Mouse (Mus musculus): ENCODE data around the gene Gtpbp2. TPM values are rescaled to one million over a fixed set of nuclear protein-coding genes. Genes with fewer than 3 reads are reported as not detected.

Gene Gtpbp2
- polyA plus RNA-seq, 1 experiment from 2014 or later = 46.2 TPM

DNA sequence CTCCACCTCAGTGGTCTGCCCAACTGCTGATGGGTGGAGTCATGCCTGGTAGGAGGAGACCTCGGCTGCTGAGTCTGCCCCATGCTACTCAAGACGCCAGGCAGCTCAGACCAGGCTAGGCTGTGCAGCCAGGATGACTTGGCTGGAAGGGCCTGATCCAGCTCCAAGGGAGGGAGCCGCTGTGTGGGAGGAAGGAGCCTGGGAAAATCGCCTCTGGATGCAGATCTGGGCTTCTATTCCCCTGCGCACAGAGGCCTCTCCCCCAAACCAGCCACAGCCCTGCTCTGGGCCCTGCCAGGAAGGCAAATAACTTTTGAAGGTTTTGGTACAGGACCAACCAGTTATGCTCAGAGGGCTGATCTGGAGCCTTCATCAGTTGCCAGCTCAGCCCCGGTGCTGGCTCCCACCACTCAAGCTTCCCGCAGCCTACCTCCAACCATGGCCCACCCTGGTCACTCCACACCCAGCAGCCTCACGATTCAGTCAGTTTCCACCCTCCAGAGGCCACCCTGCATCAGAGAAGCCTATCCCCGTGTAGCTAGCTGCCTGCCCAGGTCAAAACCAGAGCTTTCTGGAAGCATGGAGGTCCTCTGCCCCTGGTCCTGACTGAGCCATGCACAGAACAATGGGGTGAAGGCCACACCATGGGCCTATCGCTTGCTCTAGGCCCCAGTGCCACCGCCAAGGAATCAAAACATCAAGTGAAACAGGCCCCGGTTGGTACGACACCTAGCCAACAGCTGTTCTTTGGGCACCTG is 30.9 kb upstream of the Gtpbp2 start:
- Histone ChIP-seq H3K27me3 (replicated peaks) (no peaks in the 10 kb centered on the region), H3K4me1 (peaks cover 5% of the 10 kb centered on the region; the same call in 1 of the 2 replicates), H3K4me3 (no peak overlapping the region), H3K4me2 (no peak overlapping the region), H3K27ac (no peak overlapping the region), H3K36me3 (replicated peaks) (peaks cover 37% of the 10 kb centered on the region), H3K9ac (no peak overlapping the region), H3K9me3 (no peaks in the 10 kb centered on the region)
- no peak for ATAC-seq (replicated peaks)
- 82% methylated on average over 13 of the region's 13 CpGs for WGBS

DNA sequence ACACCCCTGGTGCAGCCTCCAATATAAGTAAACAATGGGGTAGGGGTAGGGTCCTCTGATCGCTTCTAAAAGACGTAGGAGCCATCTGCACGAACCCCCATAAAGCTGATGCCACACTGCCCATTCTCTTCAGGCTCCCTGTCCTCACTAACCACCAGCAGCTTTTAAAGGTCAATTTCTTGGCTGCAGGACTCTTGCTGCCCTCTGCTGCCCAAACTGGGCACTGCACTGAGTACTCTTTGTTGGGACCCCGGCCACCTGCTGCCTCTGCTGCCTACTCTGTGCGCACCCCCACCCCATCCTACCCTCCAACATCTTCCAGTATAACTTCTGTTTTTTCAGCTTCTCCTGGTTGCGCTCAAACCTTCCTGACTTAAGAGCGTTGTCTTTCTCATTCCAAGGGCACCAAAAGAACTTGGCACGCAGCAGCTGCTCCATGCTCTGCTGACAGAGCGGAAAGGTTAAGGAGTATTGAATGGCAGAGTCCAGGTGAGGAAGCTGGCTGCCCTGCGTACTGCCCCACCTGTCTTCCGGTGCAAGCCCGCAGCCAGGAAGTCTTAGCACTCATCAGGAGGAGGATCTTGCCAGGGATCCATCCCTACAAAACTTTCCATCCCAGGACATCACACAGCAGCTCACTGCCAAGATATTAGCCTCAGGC is 28.6 kb upstream of the Gtpbp2 start:
- Histone ChIP-seq H3K4me1 (peaks cover 5% of the 10 kb centered on the region; the same call in 1 of the 2 replicates), H3K4me2 (no peak overlapping the region), H3K36me3 (replicated peaks) (peaks cover 17% of the 10 kb centered on the region), H3K9me3 (no peaks in the 10 kb centered on the region), H3K27me3 (replicated peaks) (no peaks in the 10 kb centered on the region), H3K27ac (no peak overlapping the region), H3K9ac (no peak overlapping the region), H3K4me3 (no peak overlapping the region)
- ATAC-seq (replicated peaks) = peak; percentile 59
- WGBS = 16% methylated on average over 12 of the region's 12 CpGs

- Histone ChIP-seq H3K36me3 (replicated peaks) (peaks cover 17% of the 10 kb centered on the region), H3K27me3 (replicated peaks) (no peaks in the 10 kb centered on the region), H3K9me3 (no peaks in the 10 kb centered on the region), H3K4me1 (peaks cover 5% of the 10 kb centered on the region; the same call in 1 of the 2 replicates), H3K4me2 (no peak overlapping the region), H3K9ac (no peak overlapping the region), H3K27ac (no peak overlapping the region), H3K4me3 (no peak overlapping the region)
- ATAC-seq (replicated peaks) = no peak
- 75% methylated on average over 8 of the region's 8 CpGs for WGBS
Measured at GRCm38 (mm10) chr17:46132862-46133261, 28.0 kb upstream of the Gtpbp2 start.

DNA sequence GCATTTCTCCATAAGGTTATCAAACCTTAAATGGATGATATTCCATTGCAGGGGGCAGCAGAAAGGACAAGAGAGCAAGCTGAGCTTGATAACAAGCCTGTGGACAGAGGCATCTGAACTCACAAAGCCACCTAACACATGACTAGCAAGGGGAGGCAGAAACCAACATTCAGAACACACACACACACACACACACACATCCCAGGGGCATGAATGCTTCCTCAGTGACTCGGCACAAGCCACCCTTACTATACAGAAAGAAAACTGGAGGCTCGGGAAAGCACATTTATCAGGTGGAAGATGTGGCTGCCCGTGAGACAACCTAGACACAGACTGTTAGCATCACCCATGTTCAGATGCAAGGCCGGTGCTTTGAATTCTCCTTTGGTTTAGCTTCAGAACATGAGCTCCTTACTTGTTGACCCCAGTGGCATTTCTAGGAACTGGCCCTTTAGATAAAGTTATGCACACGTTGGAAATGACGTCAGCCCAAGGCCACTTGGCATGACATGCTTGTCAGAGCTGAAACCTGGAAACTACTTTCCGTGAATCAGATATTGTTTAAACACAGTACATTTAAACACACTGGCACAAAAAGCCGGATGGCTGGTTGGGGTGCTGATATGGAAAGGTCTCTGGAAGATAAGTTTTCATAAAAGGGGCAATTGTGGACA is 22.1 kb upstream of the Gtpbp2 start:
- Histone ChIP-seq H3K27me3 (replicated peaks) (no peaks in the 10 kb centered on the region), H3K9me3 (no peaks in the 10 kb centered on the region), H3K36me3 (replicated peaks) (no peaks in the 10 kb centered on the region), H3K4me1 (peaks cover 6% of the 10 kb centered on the region; the same call in 1 of the 2 replicates), H3K27ac (no peak overlapping the region), H3K9ac (no peak overlapping the region), H3K4me3 (no peak overlapping the region), H3K4me2 (no peak overlapping the region)
- ATAC-seq (replicated peaks) = no peak
- WGBS = 84% methylated on average over 8 of the region's 8 CpGs

- H3K27ac ChIP-seq = no peak overlapping the region
- no peak overlapping the region for H3K9ac ChIP-seq
- 95% methylated on average over 3 of the region's 3 CpGs for WGBS
- no peak overlapping the region for H3K4me3 ChIP-seq
- no peaks in the 10 kb centered on the region for H3K9me3 ChIP-seq
- no peaks in the 10 kb centered on the region for H3K27me3 ChIP-seq (replicated peaks)
- no peak for ATAC-seq (replicated peaks)
- H3K4me2 ChIP-seq = no peak overlapping the region
- no peaks in the 10 kb centered on the region for H3K36me3 ChIP-seq (replicated peaks)
- peaks cover 14% of the 10 kb centered on the region; the same call in 1 of the 2 replicates for H3K4me1 ChIP-seq
Measured at GRCm38 (mm10) chr17:46139872-46140271, 21.0 kb upstream of the Gtpbp2 start.

GRCm38 (mm10) chr17:46143578-46144423 is 17.0 kb upstream of the Gtpbp2 start, which contains the start of gene Rsph9:
Gene Rsph9, minus strand, starts transcription at chr17:46144216.
- Histone ChIP-seq H3K27ac (peak within 1 kb of the TSS; percentile 62), H3K4me2 (peak within 1 kb of the TSS; percentile 61), H3K36me3 (replicated peaks) (peaks cover 8% of the 10 kb centered on the region), H3K9ac (peak within 1 kb of the TSS; percentile 47), H3K4me3 (peak within 1 kb of the TSS; percentile 50), H3K27me3 (replicated peaks) (no peaks in the 10 kb centered on the region), H3K9me3 (no peaks in the 10 kb centered on the region), H3K4me1 (peaks cover 14% of the 10 kb centered on the region; the same call in 1 of the 2 replicates)
- peak; percentile 96 for ATAC-seq (replicated peaks)
- 5% methylated on average over 37 of the region's 37 CpGs for WGBS

GRCm38 (mm10) chr17:46152847-46153782 is 7.7 kb upstream of the Gtpbp2 start, which contains the start of gene Mad2l1bp:
Gene Mad2l1bp, minus strand, starts transcription at chr17:46153553.
- peak; percentile 92 for ATAC-seq (replicated peaks)
- no peaks in the 10 kb centered on the region for H3K27me3 ChIP-seq (replicated peaks)
- H3K9ac ChIP-seq = peak within 1 kb of the TSS; percentile 54
- WGBS = 8% methylated on average over 33 of the region's 33 CpGs
- H3K4me1 ChIP-seq = peaks cover 10% of the 10 kb centered on the region
- H3K27ac ChIP-seq = peak within 1 kb of the TSS; percentile 61
- H3K4me3 ChIP-seq = peak within 1 kb of the TSS; percentile 51
- peak within 1 kb of the TSS; percentile 89 for H3K4me2 ChIP-seq
- no peaks in the 10 kb centered on the region for H3K9me3 ChIP-seq
- H3K36me3 ChIP-seq (replicated peaks) = peaks cover under 1% of the 10 kb centered on the region; the same call in 1 of the 2 replicates

GRCm38 (mm10) chr17:46154336-46154735 is 6.5 kb upstream of the Gtpbp2 start:
- H3K4me2 ChIP-seq = no peak overlapping the region
- ATAC-seq (replicated peaks) = no peak

GRCm38 (mm10) chr17:46156680-46157079 is 4.2 kb upstream of the Gtpbp2 start:
- Histone ChIP-seq H3K9ac (no peak overlapping the region), H3K4me2 (no peak overlapping the region), H3K36me3 (replicated peaks) (no peaks in the 10 kb centered on the region), H3K27me3 (replicated peaks) (no peaks in the 10 kb centered on the region), H3K9me3 (no peaks in the 10 kb centered on the region), H3K4me3 (no peak overlapping the region), H3K4me1 (peaks cover 21% of the 10 kb centered on the region), H3K27ac (no peak overlapping the region)
- ATAC-seq (replicated peaks) = no peak
- WGBS = 90% methylated on average over 5 of the region's 5 CpGs

More at GRCm38 (mm10) chr17:46154336-46154735, 6.5 kb upstream of the Gtpbp2 start:
- no peaks in the 10 kb centered on the region for H3K36me3 ChIP-seq (replicated peaks)
- 88% methylated on average over 3 of the region's 3 CpGs for WGBS
- no peaks in the 10 kb centered on the region for H3K27me3 ChIP-seq (replicated peaks)
- H3K27ac ChIP-seq = no peak overlapping the region
- H3K4me1 ChIP-seq = peaks cover 10% of the 10 kb centered on the region
- H3K4me3 ChIP-seq = no peak overlapping the region
- no peaks in the 10 kb centered on the region for H3K9me3 ChIP-seq
- no peak overlapping the region for H3K9ac ChIP-seq

GRCm38 (mm10) chr17:46157131-46157530 is 3.7 kb upstream of the Gtpbp2 start:
- no peak for ATAC-seq (replicated peaks)
- H3K36me3 ChIP-seq (replicated peaks) = no peaks in the 10 kb centered on the region

GRCm38 (mm10) chr17:46159236-46159635 is 1.6 kb upstream of the Gtpbp2 start:
- Histone ChIP-seq H3K27ac (no peak overlapping the region), H3K4me2 (peak overlapping the region; percentile 65; the same call in 1 of the 2 replicates), H3K36me3 (replicated peaks) (no peaks in the 10 kb centered on the region), H3K9me3 (no peaks in the 10 kb centered on the region), H3K4me1 (peaks cover 26% of the 10 kb centered on the region), H3K9ac (no peak overlapping the region), H3K27me3 (replicated peaks) (no peaks in the 10 kb centered on the region), H3K4me3 (no peak overlapping the region)
- WGBS = 59% methylated on average over 2 of the region's 2 CpGs
- ATAC-seq (replicated peaks) = no peak

More at GRCm38 (mm10) chr17:46157131-46157530, 3.7 kb upstream of the Gtpbp2 start:
- Histone ChIP-seq H3K9ac (no peak overlapping the region), H3K4me1 (peaks cover 25% of the 10 kb centered on the region), H3K9me3 (no peaks in the 10 kb centered on the region), H3K27ac (no peak overlapping the region), H3K4me3 (no peak overlapping the region), H3K27me3 (replicated peaks) (no peaks in the 10 kb centered on the region), H3K4me2 (no peak overlapping the region)
- 84% methylated on average over 8 of the region's 8 CpGs for WGBS

Measured in midbrain, embryonic 15.5 days (tissue).